Mouse (Mus musculus) brain, embryonic 14.5 days (tissue): ENCODE measurements around the gene Sh3bp5.

Source experiments
- CTCF ChIP-seq: fragments of 200-500 bp; IDR thresholded peaks from 2 replicates; pipeline ENCODE4 v1.5.1; 2012; ENCODE audit warnings: inconsistent platforms, mild to moderate bottlenecking, moderate library complexity, borderline replicate concordance; ENCODE audit not compliant: insufficient read depth, insufficient read length; ENCODE audit errors: extremely low read depth
- POLR2A ChIP-seq: fragments of 200-500 bp; IDR thresholded peaks from 2 replicates; pipeline ENCODE4 v1.6.1; 2012; ENCODE audit warnings: mild to moderate bottlenecking, inconsistent platforms, borderline replicate concordance; ENCODE audit not compliant: poor library complexity, insufficient read depth, insufficient read length, severe bottlenecking; ENCODE audit errors: extremely low read depth

GRCm38 (mm10) chr14:31403556-31403955 lies 32.3 kb downstream of the Sh3bp5 start:
- no peak for TF ChIP-seq CTCF
- TF ChIP-seq POLR2A, result no peak
